Mouse (Mus musculus) neural tube, embryonic 14.5 days (tissue): Measurements from ENCODE around the gene Syncrip. TPM values are rescaled to one million over a fixed set of nuclear protein-coding genes. Genes with fewer than 3 reads are reported as not detected.
"Not testable (repeated sequence)": the region's sequence is repeated elsewhere in the genome, so short reads cannot be mapped to it uniquely, and the experiment has no call there.

ENCODE experiments used
- ATAC-seq: fragments of 200-750 bp; cut with Nextera tagmentation; 2 replicates; pipeline ENCODE4 v1.8.0; 2017; ENCODE audit warnings: low read depth, mild to moderate bottlenecking, moderate TSS enrichment, moderate library complexity
- H3K27ac ChIP-seq: fragments of 300-500 bp; sonication (generic); 2 replicates; pipeline ENCODE4 v1.5.1; 2014; ENCODE audit warnings: low read depth, mild to moderate bottlenecking, control low read depth, low read length, moderate library complexity, mixed read lengths
- H3K27me3 ChIP-seq: fragments of 300-500 bp; sonication (generic); 2 replicates; pipeline ENCODE4 v1.6.1; 2014; ENCODE audit warnings: low read length; ENCODE audit not compliant: control insufficient read depth, insufficient read depth
- H3K36me3 ChIP-seq: fragments of 300-500 bp; sonication (generic); 2 replicates; pipeline ENCODE4 v1.6.1; 2014; ENCODE audit warnings: low read length, mixed read lengths; ENCODE audit not compliant: control insufficient read depth, insufficient read depth
- H3K4me1 ChIP-seq: fragments of 300-500 bp; sonication (generic); 2 replicates; pipeline ENCODE4 v1.6.1; 2014; ENCODE audit warnings: low read length; ENCODE audit not compliant: control insufficient read depth, insufficient read depth
- H3K4me2 ChIP-seq: fragments of 300-500 bp; sonication (generic); 2 replicates; pipeline ENCODE4 v1.6.1; 2014; ENCODE audit warnings: mild to moderate bottlenecking, low read depth, low read length, control low read depth
- H3K4me3 ChIP-seq: fragments of 300-500 bp; sonication (generic); 2 replicates; pipeline ENCODE4 v1.5.1; 2014; ENCODE audit warnings: low read depth, low read length, control low read depth, mixed read lengths
- H3K9ac ChIP-seq: fragments of 300-500 bp; sonication (generic); replicated peaks from 2 replicates; pipeline ENCODE4 v1.6.1; 2014; ENCODE audit warnings: low read depth, mild to moderate bottlenecking, control low read depth, low read length, mixed read lengths
- H3K9me3 ChIP-seq: fragments of 300-500 bp; sonication (generic); 2 replicates; pipeline ENCODE4 v1.6.1; 2016; ENCODE audit warnings: low read length; ENCODE audit not compliant: control insufficient read depth
- WGBS: fragments of 180-500 bp; shearing (Covaris S2); extraction: QIAGEN DNeasy Blood & Tissue Kit; methylation state at CpG from one replicate; pipeline ENCODE4 v1.1.7; 2014; 5-methylcytosine and 5-hydroxymethylcytosine counted together
- polyA plus RNA-seq: library from polyadenylated mRNA; unstranded; fragments of >200 nt; fragmentation: Nextera tagmentation; extraction: Ambion mirVana; gene quantifications from 2 replicates; pipeline ENCODE4 v1.2.1, GENCODE M21; 2014

Syncrip gene
- 86.6 and 87.8 TPM in 2 replicates for polyA plus RNA-seq

DNA sequence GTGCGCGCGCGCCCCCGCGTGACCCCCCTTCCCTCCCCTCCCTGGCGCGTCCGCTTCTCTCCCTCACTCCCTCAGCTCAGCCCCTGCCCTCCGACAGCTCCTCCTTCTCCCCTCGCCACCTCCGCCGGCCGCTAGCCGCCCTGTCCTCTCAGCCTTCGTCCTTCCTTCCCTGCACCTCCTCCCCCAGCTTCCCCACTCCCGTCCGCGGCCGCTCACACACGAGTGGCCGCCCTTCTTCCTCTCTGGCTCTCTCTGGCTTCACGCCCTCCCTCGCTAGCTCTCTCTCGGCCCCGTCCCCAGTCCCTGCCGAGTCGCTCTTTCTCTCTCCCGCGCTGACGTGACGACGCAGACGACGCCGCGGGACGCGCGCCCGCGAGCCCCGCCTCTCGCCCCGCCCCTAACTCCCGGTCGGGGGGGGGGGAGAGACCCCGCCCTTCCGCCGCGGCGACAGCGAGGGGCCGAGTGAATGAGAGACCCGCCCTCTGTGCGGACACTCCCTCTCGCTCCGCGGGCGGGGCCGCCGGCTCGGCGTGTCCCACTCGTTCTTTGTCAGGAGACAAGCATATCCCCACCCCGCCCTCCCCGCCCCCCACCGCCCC lies at the start of gene Syncrip:
Syncrip (minus strand) TSS at position 345 of the 599 bp plus-strand sequence.
- under 1% methylated on average over 20 of the region's 68 CpGs for WGBS
- H3K27ac ChIP-seq: peak within 1 kb of the TSS; percentile 100

DNA sequence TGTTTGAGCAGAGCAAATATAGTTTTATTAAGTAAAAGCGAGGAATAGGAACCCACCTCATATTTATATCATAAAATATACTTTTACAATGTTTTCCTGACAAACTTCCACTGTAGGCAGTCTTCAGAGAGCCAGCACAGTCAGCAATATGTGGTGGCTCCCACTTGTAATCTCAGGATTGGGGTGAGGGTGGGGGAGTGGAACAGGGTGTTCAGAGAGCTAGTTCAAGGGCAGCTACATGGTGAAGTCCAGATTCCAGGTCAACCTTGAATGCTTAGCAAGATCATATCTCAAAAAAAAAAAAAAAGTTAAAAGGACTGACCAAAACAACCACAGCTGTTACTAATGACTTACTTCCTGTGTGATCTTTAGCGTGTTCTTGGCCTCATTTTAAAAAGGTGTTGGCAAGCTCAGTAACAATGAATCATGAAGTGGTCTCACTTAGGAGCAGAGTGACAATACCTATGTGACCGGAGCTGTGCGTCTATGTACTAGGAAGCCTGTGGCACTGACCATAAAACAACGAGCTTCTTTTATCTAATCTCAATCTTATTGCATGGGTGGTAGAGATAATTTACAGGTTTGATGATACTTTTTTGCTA lies 47.7 kb upstream of the Syncrip start:
- WGBS: 80% methylated on average over 5 of the region's 5 CpGs
- Histone ChIP-seq H3K9ac (no peak overlapping the region), H3K27ac (no peak overlapping the region), H3K4me2 (no peak overlapping the region), H3K4me1 (no peaks in the 10 kb centered on the region), H3K9me3 (no peaks in the 10 kb centered on the region), H3K27me3 (no peaks in the 10 kb centered on the region), H3K36me3 (no peaks in the 10 kb centered on the region), H3K4me3 (no peak overlapping the region)
- no peak for ATAC-seq

More for the DNA sequence above, at the start of gene Syncrip:
- H3K9me3 ChIP-seq, H3K36me3 ChIP-seq, H3K27me3 ChIP-seq: not testable (repeated sequence)
- H3K4me3 ChIP-seq: peak within 1 kb of the TSS; percentile 97
- peaks cover 13% of the 10 kb centered on the region for H3K4me1 ChIP-seq
- peak; percentile 93 for ATAC-seq
- peak within 1 kb of the TSS; percentile 94 for H3K9ac ChIP-seq
- peak within 1 kb of the TSS; percentile 83 for H3K4me2 ChIP-seq

DNA sequence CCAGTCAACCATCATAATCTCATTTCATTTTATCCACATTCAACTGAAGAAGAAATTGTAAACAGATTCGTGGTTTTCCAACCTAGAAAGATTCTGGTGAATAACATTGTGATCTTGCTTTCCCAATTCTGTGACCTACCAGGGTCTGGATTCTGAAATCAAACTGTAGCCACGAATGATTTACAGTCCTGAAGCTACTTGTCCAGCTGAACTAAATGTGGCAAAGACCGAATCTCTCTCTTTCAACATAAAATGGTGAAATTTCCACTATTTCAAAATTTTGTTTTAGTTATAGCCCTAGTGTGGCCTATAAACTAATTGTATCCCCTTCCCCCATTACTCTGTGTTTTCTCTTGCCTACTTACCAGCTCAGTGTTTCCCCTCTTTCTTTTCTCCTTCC lies 47.2 kb upstream of the Syncrip start:
- Histone ChIP-seq H3K9ac (no peak overlapping the region), H3K27ac (no peak overlapping the region), H3K4me2 (no peak overlapping the region), H3K9me3 (no peaks in the 10 kb centered on the region), H3K4me1 (no peaks in the 10 kb centered on the region), H3K27me3 (no peaks in the 10 kb centered on the region), H3K4me3 (no peak overlapping the region), H3K36me3 (no peaks in the 10 kb centered on the region)
- WGBS: 86% methylated on average over 3 of the region's 3 CpGs
- ATAC-seq: no peak

DNA sequence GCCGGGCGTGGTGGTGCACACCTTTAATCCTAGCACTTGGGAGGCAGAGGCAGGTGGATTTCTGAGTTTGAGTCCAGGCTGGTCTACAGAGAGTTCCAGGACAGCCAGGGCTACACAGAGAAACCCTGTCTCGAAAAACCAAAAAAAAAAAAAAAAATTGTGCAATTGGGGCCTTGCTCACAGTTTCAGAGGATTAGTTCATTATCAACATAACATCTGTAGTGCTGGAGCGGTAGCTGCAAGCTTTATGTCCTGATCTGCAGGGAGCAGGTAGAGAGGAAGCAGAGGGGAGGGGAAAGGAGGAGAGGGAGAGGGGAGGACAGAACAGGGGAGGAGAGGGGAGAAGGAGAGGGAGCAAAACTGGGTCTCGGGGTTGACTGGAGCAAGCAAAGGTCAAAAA lies 46.4 kb upstream of the Syncrip start:
- no peak overlapping the region for H3K9ac ChIP-seq
- H3K27me3 ChIP-seq: no peaks in the 10 kb centered on the region
- WGBS: 84% methylated on average over 5 of the region's 5 CpGs
- no peak overlapping the region for H3K4me3 ChIP-seq
- no peak overlapping the region for H3K27ac ChIP-seq
- H3K4me2 ChIP-seq: no peak overlapping the region
- H3K9me3 ChIP-seq: no peaks in the 10 kb centered on the region
- no peaks in the 10 kb centered on the region for H3K4me1 ChIP-seq
- H3K36me3 ChIP-seq: no peaks in the 10 kb centered on the region
- ATAC-seq: no peak

DNA sequence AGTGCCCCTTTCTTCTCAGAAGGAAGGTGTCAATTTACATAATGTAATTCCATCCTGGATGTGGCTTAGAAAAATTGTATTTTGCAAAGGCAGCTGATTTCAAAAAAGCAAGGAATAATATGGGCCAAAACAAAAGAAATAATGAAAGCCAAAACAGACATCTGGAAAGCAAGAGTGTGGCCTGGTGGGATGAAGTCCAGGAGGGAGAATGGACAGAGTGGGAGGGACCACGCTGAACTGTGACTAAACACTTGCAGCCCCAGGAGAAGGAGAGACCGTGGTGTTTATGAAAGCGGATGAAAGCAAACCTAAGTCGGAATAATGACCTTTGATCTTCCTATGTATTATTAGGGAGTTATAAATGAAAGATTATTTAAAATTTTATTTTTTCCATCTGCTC lies 45.6 kb upstream of the Syncrip start:
- no peaks in the 10 kb centered on the region for H3K27me3 ChIP-seq
- H3K4me1 ChIP-seq: no peaks in the 10 kb centered on the region
- WGBS: 84% methylated on average over 4 of the region's 4 CpGs
- no peak for ATAC-seq
- no peaks in the 10 kb centered on the region for H3K36me3 ChIP-seq
- H3K9me3 ChIP-seq: no peaks in the 10 kb centered on the region
- no peak overlapping the region for H3K4me3 ChIP-seq
- H3K9ac ChIP-seq: no peak overlapping the region
- H3K4me2 ChIP-seq: no peak overlapping the region
- no peak overlapping the region for H3K27ac ChIP-seq

DNA sequence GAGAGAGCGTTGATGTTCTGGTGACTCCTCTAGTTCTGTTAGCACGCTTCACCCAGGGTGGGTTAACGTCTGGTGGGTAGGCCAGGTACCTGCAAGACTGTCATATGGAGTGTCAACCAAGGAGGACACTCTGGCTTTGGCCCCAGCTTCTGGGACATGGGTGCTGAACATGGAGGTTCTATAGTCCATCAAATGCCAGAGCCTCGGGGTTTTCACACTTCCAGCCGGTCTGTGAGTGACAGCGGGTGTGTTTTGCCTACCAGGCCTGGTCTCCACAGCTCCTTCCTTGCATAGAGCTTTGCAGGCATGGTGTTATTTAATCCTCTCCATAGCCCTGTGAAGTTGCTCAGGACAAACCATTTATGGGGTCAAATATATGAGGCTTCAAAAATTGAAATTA lies 43.0 kb upstream of the Syncrip start:
- Histone ChIP-seq H3K9me3 (no peaks in the 10 kb centered on the region), H3K36me3 (peaks cover 9% of the 10 kb centered on the region), H3K27me3 (no peaks in the 10 kb centered on the region), H3K4me2 (no peak overlapping the region), H3K4me3 (no peak overlapping the region), H3K27ac (no peak overlapping the region), H3K9ac (no peak overlapping the region), H3K4me1 (peaks cover 5% of the 10 kb centered on the region)
- ATAC-seq: no peak
- WGBS: 85% methylated on average over 6 of the region's 6 CpGs

DNA sequence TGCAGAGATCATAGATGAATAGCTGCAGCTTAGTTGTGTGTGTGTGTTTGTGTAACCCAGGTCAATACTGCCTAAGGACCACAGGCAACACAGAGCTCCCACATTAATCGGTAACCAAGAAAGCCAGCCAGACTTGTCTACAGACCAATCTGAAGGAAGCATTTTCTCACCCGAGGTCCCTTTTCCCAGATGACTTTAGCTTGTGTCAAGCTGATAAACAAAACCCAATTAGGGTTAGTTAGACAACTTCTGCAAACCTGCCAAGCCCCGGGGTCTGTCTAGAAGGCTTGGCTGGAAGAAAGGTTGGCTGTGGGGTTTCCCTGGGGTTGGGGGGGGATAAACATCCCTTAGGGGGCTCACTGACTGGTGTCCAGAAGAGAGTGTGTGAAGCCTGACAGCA lies 42.4 kb upstream of the Syncrip start:
- ATAC-seq: no peak
- Histone ChIP-seq H3K4me3 (no peak overlapping the region), H3K36me3 (peaks cover 10% of the 10 kb centered on the region), H3K9ac (no peak overlapping the region), H3K9me3 (no peaks in the 10 kb centered on the region), H3K27me3 (no peaks in the 10 kb centered on the region), H3K4me1 (peaks cover 9% of the 10 kb centered on the region), H3K27ac (no peak overlapping the region), H3K4me2 (no peak overlapping the region)
- WGBS: 76% methylated on average over 3 of the region's 3 CpGs

DNA sequence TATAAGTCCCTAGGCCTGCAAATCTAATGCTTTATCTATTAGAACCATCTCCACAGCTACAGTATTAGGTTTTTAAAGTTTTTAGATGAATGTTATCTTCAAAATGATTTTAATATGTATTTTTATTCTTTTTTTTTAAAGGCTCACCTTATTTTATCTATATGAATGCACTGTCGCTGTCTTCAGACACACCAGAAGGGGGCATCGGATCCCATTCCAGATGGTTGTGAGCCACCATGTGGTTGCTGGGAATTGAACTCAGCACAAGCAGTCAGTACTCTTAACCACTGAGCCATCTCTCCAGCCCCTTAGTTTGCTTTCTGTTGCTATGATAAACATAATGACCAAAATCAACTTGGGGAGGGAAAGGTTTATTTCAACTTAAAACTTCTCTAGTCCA lies 42.0 kb upstream of the Syncrip start:
- Histone ChIP-seq H3K4me3 (no peak overlapping the region), H3K9me3 (no peaks in the 10 kb centered on the region), H3K27me3 (no peaks in the 10 kb centered on the region), H3K9ac (no peak overlapping the region), H3K27ac (no peak overlapping the region), H3K36me3 (peaks cover 14% of the 10 kb centered on the region), H3K4me1 (peaks cover 12% of the 10 kb centered on the region), H3K4me2 (no peak overlapping the region)
- WGBS: 100% methylated on average over 2 of the region's 2 CpGs
- ATAC-seq: no peak

DNA sequence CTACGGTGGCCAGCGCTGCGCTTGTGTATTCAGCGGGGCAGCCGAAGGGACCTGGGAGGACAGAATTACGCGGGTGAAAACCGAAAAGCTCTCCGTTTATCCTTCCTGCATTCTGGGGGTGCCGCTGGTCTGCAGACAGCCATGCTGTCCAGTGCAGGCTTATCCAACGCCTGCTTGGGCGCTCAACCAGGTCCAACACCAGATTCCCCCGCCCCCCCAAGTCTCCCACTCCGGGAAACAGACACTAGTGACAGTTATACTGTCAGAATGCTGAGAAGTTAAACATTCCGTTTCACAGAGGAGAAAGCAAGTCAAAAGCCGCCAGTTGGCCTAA lies 40.9 kb upstream of the Syncrip start:
- H3K27ac ChIP-seq: peak overlapping the region; percentile 68; the same call in 1 of the 2 replicates
- WGBS: under 1% methylated on average over 16 of the region's 16 CpGs
- no peak for ATAC-seq
- H3K4me1 ChIP-seq: peaks cover 12% of the 10 kb centered on the region
- no peaks in the 10 kb centered on the region for H3K27me3 ChIP-seq
- peaks cover 15% of the 10 kb centered on the region for H3K36me3 ChIP-seq
- H3K9me3 ChIP-seq: no peaks in the 10 kb centered on the region
- peak overlapping the region; percentile 45 for H3K4me3 ChIP-seq
- H3K9ac ChIP-seq: peak overlapping the region; percentile 42
- H3K4me2 ChIP-seq: peak overlapping the region; percentile 78
